Mouse (Mus musculus) thymus, adult 2 months (tissue): ENCODE measurements around the gene Shroom3.

Experiments
- CTCF ChIP-seq: fragments of 200-500 bp; IDR thresholded peaks from 2 replicates; pipeline ENCODE4 v1.5.1; 2012; ENCODE audit warnings: mild to moderate bottlenecking, control low read depth, low read length, moderate library complexity, borderline replicate concordance; ENCODE audit not compliant: control insufficient read depth, poor library complexity, insufficient read depth; ENCODE audit errors: extremely low read depth
- POLR2A ChIP-seq: fragments of 200-500 bp; IDR thresholded peaks from 2 replicates; pipeline ENCODE4 v1.6.1; 2012; ENCODE audit warnings: mild to moderate bottlenecking, low read length, control low read depth, moderate library complexity; ENCODE audit not compliant: control insufficient read depth, poor library complexity, insufficient read depth; ENCODE audit errors: extremely low read depth

DNA sequence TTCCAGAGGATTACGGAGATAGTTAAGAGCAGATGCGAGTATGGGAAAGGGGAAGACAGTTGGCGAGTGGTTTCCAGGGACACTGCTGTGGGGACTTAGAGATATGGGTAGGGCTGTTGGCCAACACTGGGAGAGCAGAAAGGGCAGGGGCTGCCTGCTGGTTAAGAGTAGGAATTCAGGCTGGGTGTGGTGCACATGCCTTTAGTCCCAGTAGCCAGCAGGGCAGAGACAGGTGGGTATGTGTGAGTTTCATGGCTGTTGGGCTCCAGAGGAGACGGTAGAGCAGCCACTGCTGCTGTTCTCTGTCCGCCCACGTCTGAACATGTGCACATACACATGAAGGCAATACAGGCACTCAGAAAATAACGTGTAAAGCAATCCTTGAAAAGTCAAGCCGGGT is 237.7 kb downstream of the Shroom3 start:
- TF ChIP-seq CTCF (no peak), POLR2A (no peak)
